Mouse (Mus musculus): ENCODE results near the gene Zan. TPM values are rescaled to one million over a fixed set of nuclear protein-coding genes. Genes with fewer than 3 reads are reported as not detected.
A peak's percentile ranks its signal among the peaks of the same experiment; 100 is the strongest.

The Zan gene
- polyA plus RNA-seq, 1 experiment from 2014 or later, result 0.12 TPM

- Histone ChIP-seq H3K4me1 (ENCODE audit: control insufficient read depth, insufficient read depth, low read length) (peaks cover 29% of the 10 kb centered on the region), H3K27me3 (ENCODE audit: control insufficient read depth, insufficient read depth, low read length) (peaks cover 8% of the 10 kb centered on the region; the same call in 1 of the 2 replicates), H3K4me2 (ENCODE audit: low read length) (peak overlapping the region; percentile 90), H3K27ac (replicated peaks; ENCODE audit: low read depth, low read length) (no peak overlapping the region), H3K36me3 (ENCODE audit: control insufficient read depth, insufficient read depth, low read length) (no peaks in the 10 kb centered on the region), H3K9me3 (ENCODE audit: control insufficient read depth, low read length) (no peaks in the 10 kb centered on the region), H3K4me3 (replicated peaks; ENCODE audit: low read depth, low read length) (peak overlapping the region; percentile 55), H3K9ac (replicated peaks; ENCODE audit: low read length) (peak overlapping the region; percentile 60)
- DNase-seq (peak; percentile 23), ATAC-seq (ENCODE audit: low FRiP score, low TSS enrichment) (no peak)
- WGBS, result under 1% methylated on average over 33 of the region's 33 CpGs
Measured at GRCm38 (mm10) chr5:137348482-137349383, 128.1 kb downstream of the Zan start.

DNA sequence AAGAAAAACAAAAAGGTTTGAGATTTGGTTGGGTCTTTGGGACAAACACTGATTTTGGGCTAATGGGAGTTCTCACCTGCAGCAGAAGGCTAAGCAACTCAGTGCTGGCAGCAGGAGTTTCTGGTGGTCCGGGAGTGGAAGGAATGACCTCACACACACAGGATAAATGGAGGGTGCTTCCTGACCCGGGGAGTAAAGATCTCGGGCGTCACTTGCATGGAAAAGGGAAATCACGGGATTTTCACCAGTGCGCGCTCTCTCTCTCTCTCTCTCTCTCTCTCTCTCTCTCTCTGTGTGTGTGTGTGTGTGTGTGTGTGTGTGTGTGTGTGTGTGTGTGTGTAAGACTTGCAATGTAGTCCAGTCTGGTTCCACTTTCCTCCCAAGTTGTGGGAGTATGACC lies 129.0 kb downstream of the Zan start:
- Histone ChIP-seq H3K4me3 (replicated peaks; ENCODE audit: low read depth, low read length) (no peak overlapping the region), H3K9ac (replicated peaks; ENCODE audit: low read length) (no peak overlapping the region), H3K4me2 (ENCODE audit: low read length) (no peak overlapping the region), H3K9me3 (ENCODE audit: control insufficient read depth, low read length) (no peaks in the 10 kb centered on the region), H3K27ac (replicated peaks; ENCODE audit: low read depth, low read length) (no peak overlapping the region), H3K36me3 (ENCODE audit: control insufficient read depth, insufficient read depth, low read length) (no peaks in the 10 kb centered on the region), H3K27me3 (ENCODE audit: control insufficient read depth, insufficient read depth, low read length) (peaks cover 8% of the 10 kb centered on the region; the same call in 1 of the 2 replicates), H3K4me1 (ENCODE audit: control insufficient read depth, insufficient read depth, low read length) (peaks cover 29% of the 10 kb centered on the region)
- ATAC-seq (ENCODE audit: low FRiP score, low TSS enrichment) (no peak), DNase-seq (no peak)
- 21% methylated on average over 7 of the region's 7 CpGs for WGBS

- 88% methylated on average over 4 of the region's 4 CpGs for WGBS
- Histone ChIP-seq H3K9me3 (ENCODE audit: control insufficient read depth, low read length) (no peaks in the 10 kb centered on the region), H3K27ac (replicated peaks; ENCODE audit: low read depth, low read length) (no peak overlapping the region), H3K9ac (replicated peaks; ENCODE audit: low read length) (no peak overlapping the region), H3K4me3 (replicated peaks; ENCODE audit: low read depth, low read length) (no peak overlapping the region), H3K4me1 (ENCODE audit: control insufficient read depth, insufficient read depth, low read length) (peaks cover 26% of the 10 kb centered on the region), H3K27me3 (ENCODE audit: control insufficient read depth, insufficient read depth, low read length) (peaks cover 8% of the 10 kb centered on the region; the same call in 1 of the 2 replicates), H3K36me3 (ENCODE audit: control insufficient read depth, insufficient read depth, low read length) (no peaks in the 10 kb centered on the region), H3K4me2 (ENCODE audit: low read length) (no peak overlapping the region)
- ATAC-seq (ENCODE audit: low FRiP score, low TSS enrichment), result no peak
- no peak for DNase-seq
Measured at GRCm38 (mm10) chr5:137346983-137347382, 129.9 kb downstream of the Zan start.

DNA sequence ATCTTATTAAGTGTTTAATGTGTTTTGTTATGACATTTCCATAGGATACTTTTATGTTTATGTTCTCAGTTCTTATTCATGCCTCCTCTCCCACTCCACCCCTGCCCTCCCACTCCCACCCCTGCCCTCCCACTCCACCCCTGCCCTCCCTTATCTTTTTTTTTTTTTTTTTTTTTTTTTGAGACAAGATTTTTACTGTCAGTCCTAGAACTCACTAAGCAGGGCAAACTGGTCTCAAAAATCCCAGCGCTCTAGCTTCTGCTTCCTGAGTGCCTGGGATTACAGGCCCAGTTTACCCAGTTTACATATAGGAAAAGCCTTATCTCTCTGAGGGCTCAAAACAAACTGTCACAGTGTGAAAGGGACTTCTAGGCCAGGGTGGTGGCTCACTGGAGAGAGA lies 130.5 kb downstream of the Zan start:
- no peak overlapping the region for H3K27ac ChIP-seq (replicated peaks; ENCODE audit: low read depth, low read length)
- no peak overlapping the region for H3K4me2 ChIP-seq (ENCODE audit: low read length)
- peaks cover 8% of the 10 kb centered on the region; the same call in 1 of the 2 replicates for H3K27me3 ChIP-seq (ENCODE audit: control insufficient read depth, insufficient read depth, low read length)
- DNase-seq, result no peak
- peaks cover 20% of the 10 kb centered on the region for H3K4me1 ChIP-seq (ENCODE audit: control insufficient read depth, insufficient read depth, low read length)
- H3K9ac ChIP-seq (replicated peaks; ENCODE audit: low read length), result no peak overlapping the region
- no peak overlapping the region for H3K4me3 ChIP-seq (replicated peaks; ENCODE audit: low read depth, low read length)
- no peaks in the 10 kb centered on the region for H3K36me3 ChIP-seq (ENCODE audit: control insufficient read depth, insufficient read depth, low read length)
- no peaks in the 10 kb centered on the region for H3K9me3 ChIP-seq (ENCODE audit: control insufficient read depth, low read length)
- no peak for ATAC-seq (ENCODE audit: low FRiP score, low TSS enrichment)
- 89% methylated on average over 1 of the region's 1 CpGs for WGBS

GRCm38 (mm10) chr5:137345821-137346220 lies 131.0 kb downstream of the Zan start:
- H3K4me2 ChIP-seq (ENCODE audit: low read length), result no peak overlapping the region
- no peak overlapping the region for H3K9ac ChIP-seq (replicated peaks; ENCODE audit: low read length)
- peaks cover 20% of the 10 kb centered on the region for H3K4me1 ChIP-seq (ENCODE audit: control insufficient read depth, insufficient read depth, low read length)
- H3K27me3 ChIP-seq (ENCODE audit: control insufficient read depth, insufficient read depth, low read length), result peaks cover 8% of the 10 kb centered on the region; the same call in 1 of the 2 replicates
- no peak overlapping the region for H3K27ac ChIP-seq (replicated peaks; ENCODE audit: low read depth, low read length)
- WGBS, result 25% methylated on average over 9 of the region's 9 CpGs
- H3K36me3 ChIP-seq (ENCODE audit: control insufficient read depth, insufficient read depth, low read length), result no peaks in the 10 kb centered on the region
- DNase-seq (peak; percentile 9), ATAC-seq (ENCODE audit: low FRiP score, low TSS enrichment) (no peak)
- no peak overlapping the region for H3K4me3 ChIP-seq (replicated peaks; ENCODE audit: low read depth, low read length)
- H3K9me3 ChIP-seq (ENCODE audit: control insufficient read depth, low read length), result no peaks in the 10 kb centered on the region

DNA sequence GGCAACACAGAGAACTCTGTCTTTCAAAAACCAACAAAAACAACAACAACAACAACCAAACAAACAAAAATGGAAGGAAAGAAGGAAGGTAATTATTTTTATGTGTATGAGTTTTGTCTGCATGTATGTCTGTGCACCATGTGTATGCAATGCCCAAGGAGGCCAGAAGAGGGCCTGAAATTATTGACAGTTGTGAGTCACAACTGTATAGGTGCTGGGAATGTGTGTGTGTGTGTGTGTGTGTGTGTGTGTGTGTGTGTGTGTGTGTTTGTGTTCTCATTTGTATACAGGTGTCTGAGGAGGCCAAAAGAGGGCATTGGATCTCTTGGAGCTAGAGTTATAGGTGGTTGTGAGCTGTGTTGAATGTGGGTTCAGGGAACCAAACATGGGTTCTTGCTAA lies 133.0 kb downstream of the Zan start:
- Histone ChIP-seq H3K9ac (replicated peaks; ENCODE audit: low read length) (no peak overlapping the region), H3K4me3 (replicated peaks; ENCODE audit: low read depth, low read length) (no peak overlapping the region), H3K4me1 (ENCODE audit: control insufficient read depth, insufficient read depth, low read length) (peaks cover 17% of the 10 kb centered on the region), H3K36me3 (ENCODE audit: control insufficient read depth, insufficient read depth, low read length) (no peaks in the 10 kb centered on the region), H3K4me2 (ENCODE audit: low read length) (no peak overlapping the region), H3K27ac (replicated peaks; ENCODE audit: low read depth, low read length) (no peak overlapping the region), H3K9me3 (ENCODE audit: control insufficient read depth, low read length) (no peaks in the 10 kb centered on the region), H3K27me3 (ENCODE audit: control insufficient read depth, insufficient read depth, low read length) (no peaks in the 10 kb centered on the region)
- no peak for DNase-seq
- no peak for ATAC-seq (ENCODE audit: low FRiP score, low TSS enrichment)

GRCm38 (mm10) chr5:137343412-137343811 lies 133.5 kb downstream of the Zan start:
- no peaks in the 10 kb centered on the region for H3K9me3 ChIP-seq (ENCODE audit: control insufficient read depth, low read length)
- WGBS, result 96% methylated on average over 5 of the region's 5 CpGs
- no peak for DNase-seq

GRCm38 (mm10) chr5:137342407-137343012 lies 134.4 kb downstream of the Zan start:
- peaks cover 12% of the 10 kb centered on the region for H3K4me1 ChIP-seq (ENCODE audit: control insufficient read depth, insufficient read depth, low read length)
- H3K27ac ChIP-seq (replicated peaks; ENCODE audit: low read depth, low read length), result no peak overlapping the region
- ATAC-seq (ENCODE audit: low FRiP score, low TSS enrichment) (no peak), DNase-seq (no peak)
- H3K36me3 ChIP-seq (ENCODE audit: control insufficient read depth, insufficient read depth, low read length), result no peaks in the 10 kb centered on the region
- no peaks in the 10 kb centered on the region for H3K27me3 ChIP-seq (ENCODE audit: control insufficient read depth, insufficient read depth, low read length)
- 89% methylated on average over 7 of the region's 7 CpGs for WGBS
- no peak overlapping the region for H3K4me3 ChIP-seq (replicated peaks; ENCODE audit: low read depth, low read length)
- H3K9ac ChIP-seq (replicated peaks; ENCODE audit: low read length), result no peak overlapping the region
- no peak overlapping the region for H3K4me2 ChIP-seq (ENCODE audit: low read length)
- no peaks in the 10 kb centered on the region for H3K9me3 ChIP-seq (ENCODE audit: control insufficient read depth, low read length)

More at GRCm38 (mm10) chr5:137343412-137343811, 133.5 kb downstream of the Zan start:
- Histone ChIP-seq H3K36me3 (ENCODE audit: control insufficient read depth, insufficient read depth, low read length) (no peaks in the 10 kb centered on the region), H3K9ac (replicated peaks; ENCODE audit: low read length) (no peak overlapping the region), H3K4me3 (replicated peaks; ENCODE audit: low read depth, low read length) (no peak overlapping the region), H3K4me1 (ENCODE audit: control insufficient read depth, insufficient read depth, low read length) (peaks cover 15% of the 10 kb centered on the region), H3K4me2 (ENCODE audit: low read length) (no peak overlapping the region), H3K27ac (replicated peaks; ENCODE audit: low read depth, low read length) (no peak overlapping the region), H3K27me3 (ENCODE audit: control insufficient read depth, insufficient read depth, low read length) (no peaks in the 10 kb centered on the region)
- ATAC-seq (ENCODE audit: low FRiP score, low TSS enrichment), result no peak

Measured in midbrain, embryonic 14.5 days (tissue).